Mouse (Mus musculus) forebrain, embryonic 15.5 days (tissue): ENCODE measurements around the gene Idua. TPM values are rescaled to one million over a fixed set of nuclear protein-coding genes. Genes with fewer than 3 reads are reported as not detected.

Experiments used
- ATAC-seq: fragments of 200-750 bp; cut with Nextera tagmentation; replicated peaks from 2 replicates; pipeline ENCODE4 v1.8.0; 2017; ENCODE audit warnings: mild to moderate bottlenecking, moderate TSS enrichment, moderate library complexity
- H3K27ac ChIP-seq: fragments of 300-500 bp; sonication (generic); replicated peaks from 2 replicates; pipeline ENCODE4 v1.5.1; 2015; ENCODE audit warnings: mild to moderate bottlenecking, inconsistent platforms
- H3K27me3 ChIP-seq: fragments of 300-500 bp; sonication (generic); 2 replicates; pipeline ENCODE4 v1.6.1; 2015; ENCODE audit warnings: inconsistent platforms
- H3K36me3 ChIP-seq: fragments of 300-500 bp; sonication (generic); 2 replicates; pipeline ENCODE4 v1.6.1; 2015; ENCODE audit warnings: mild to moderate bottlenecking, inconsistent platforms
- H3K4me1 ChIP-seq: fragments of 300-500 bp; sonication (generic); 2 replicates; pipeline ENCODE4 v1.6.1; 2015; ENCODE audit warnings: inconsistent platforms
- H3K4me2 ChIP-seq: fragments of 300-500 bp; sonication (generic); replicated peaks from 2 replicates; pipeline ENCODE4 v1.6.1; 2015; ENCODE audit warnings: mild to moderate bottlenecking, inconsistent platforms
- H3K4me3 ChIP-seq: fragments of 300-500 bp; sonication (generic); 2 replicates; pipeline ENCODE4 v1.5.1; 2015; ENCODE audit warnings: mild to moderate bottlenecking, inconsistent platforms
- H3K9ac ChIP-seq: fragments of 300-500 bp; sonication (generic); replicated peaks from 2 replicates; pipeline ENCODE4 v1.6.1; 2015; ENCODE audit warnings: mild to moderate bottlenecking, inconsistent platforms
- H3K9me3 ChIP-seq: fragments of 300-500 bp; sonication (generic); 2 replicates; pipeline ENCODE4 v1.6.1; 2016; ENCODE audit warnings: inconsistent platforms
- WGBS: fragments of 180-500 bp; shearing (Covaris S2); methylation state at CpG from one replicate; pipeline ENCODE4 v1.1.7; 2015; ENCODE audit warnings: mixed read lengths; 5-methylcytosine and 5-hydroxymethylcytosine counted together
- polyA plus RNA-seq: library from polyadenylated mRNA; unstranded; fragments of >200 nt; fragmentation: Nextera tagmentation; extraction: Ambion mirVana; gene quantifications from 2 replicates; pipeline ENCODE4 v1.2.1, GENCODE M21; 2015

The Idua gene
- polyA plus RNA-seq, 1 experiment from 2014 or later: 9.9 TPM

DNA sequence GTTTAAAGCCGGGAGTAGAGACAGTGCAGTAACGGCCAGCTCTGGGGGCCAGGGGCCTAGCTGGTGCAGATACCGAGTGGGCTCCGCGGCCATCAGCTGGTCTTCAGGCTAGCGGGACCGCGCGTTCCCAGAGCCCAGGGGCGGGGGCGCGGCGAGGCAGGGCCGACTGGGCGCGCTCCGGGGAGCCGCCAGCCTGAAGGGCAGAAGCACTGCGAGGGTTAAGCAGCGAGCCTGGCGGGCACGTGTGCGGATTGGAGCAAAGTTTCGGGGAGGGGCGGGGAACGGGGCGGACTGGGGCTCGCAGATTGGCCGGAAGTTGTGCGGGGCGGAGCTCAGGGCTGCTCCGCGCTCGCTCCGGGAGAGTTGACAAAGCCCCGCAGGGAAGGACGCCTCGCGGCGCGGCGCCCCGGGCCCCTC, 33.7 kb downstream of the Idua start:
- Histone ChIP-seq H3K4me1 (peaks cover 40% of the 10 kb centered on the region), H3K9me3 (no peaks in the 10 kb centered on the region), H3K27me3 (peaks cover 9% of the 10 kb centered on the region; the same call in 1 of the 2 replicates), H3K9ac (peak overlapping the region; percentile 33; the same call in 1 of the 2 replicates), H3K36me3 (no peaks in the 10 kb centered on the region), H3K27ac (no peak overlapping the region), H3K4me2 (peak overlapping the region; percentile 78), H3K4me3 (peak overlapping the region; percentile 66)
- peak; percentile 95 for ATAC-seq
- whole genome bisulfite sequencing: under 1% methylated on average over 42 of the region's 43 CpGs

GRCm38 (mm10) chr5:108694352-108695261, 34.5 kb downstream of the Idua start:
- H3K36me3 ChIP-seq: no peaks in the 10 kb centered on the region
- H3K9me3 ChIP-seq: no peaks in the 10 kb centered on the region
- H3K27me3 ChIP-seq: peaks cover 9% of the 10 kb centered on the region; the same call in 1 of the 2 replicates
- peak overlapping the region; percentile 42 for H3K9ac ChIP-seq
- H3K27ac ChIP-seq: no peak overlapping the region
- WGBS: 1% methylated on average over 71 of the region's 99 CpGs
- H3K4me1 ChIP-seq: peaks cover 35% of the 10 kb centered on the region
- peak overlapping the region; percentile 78 for H3K4me2 ChIP-seq
- ATAC-seq: peak; percentile 52
- peak overlapping the region; percentile 66 for H3K4me3 ChIP-seq

- no peaks in the 10 kb centered on the region for H3K36me3 ChIP-seq
- H3K4me1 ChIP-seq: peaks cover 35% of the 10 kb centered on the region
- no peak overlapping the region for H3K27ac ChIP-seq
- H3K9ac ChIP-seq: no peak overlapping the region
- no peak overlapping the region for H3K4me3 ChIP-seq
- 93% methylated on average over 11 of the region's 12 CpGs for WGBS
- H3K9me3 ChIP-seq: no peaks in the 10 kb centered on the region
- no peak overlapping the region for H3K4me2 ChIP-seq
- H3K27me3 ChIP-seq: peaks cover 9% of the 10 kb centered on the region; the same call in 1 of the 2 replicates
- no peak for ATAC-seq
Observed at GRCm38 (mm10) chr5:108695861-108696260, 35.7 kb downstream of the Idua start.

- WGBS: 79% methylated on average over 3 of the region's 3 CpGs
- Histone ChIP-seq H3K36me3 (no peaks in the 10 kb centered on the region), H3K4me2 (no peak overlapping the region), H3K9ac (no peak overlapping the region), H3K27ac (no peak overlapping the region), H3K4me1 (peaks cover 35% of the 10 kb centered on the region), H3K9me3 (no peaks in the 10 kb centered on the region), H3K27me3 (peaks cover 9% of the 10 kb centered on the region; the same call in 1 of the 2 replicates), H3K4me3 (no peak overlapping the region)
- no peak for ATAC-seq
Observed at GRCm38 (mm10) chr5:108696542-108696941, 36.4 kb downstream of the Idua start.

DNA sequence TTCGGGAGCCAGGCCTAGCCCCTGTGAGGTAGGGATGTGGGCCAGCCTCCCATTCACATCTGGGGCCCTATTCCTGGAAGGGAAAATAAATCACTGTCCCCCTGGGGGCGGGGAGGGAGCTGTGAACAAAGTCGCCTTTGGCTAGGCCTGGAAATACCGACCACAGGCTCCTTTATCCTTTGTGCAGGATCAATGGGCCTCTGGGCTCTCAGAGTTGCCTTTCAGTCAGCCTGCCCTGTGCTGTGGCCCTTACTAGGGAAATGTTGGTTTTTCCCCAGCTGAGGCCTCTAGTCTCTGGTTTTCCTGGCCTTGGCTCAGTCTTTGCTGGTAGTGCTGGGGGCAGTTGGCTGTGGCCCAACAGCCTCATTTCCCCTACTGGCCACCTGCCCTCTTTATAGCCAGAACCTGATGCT, 37.2 kb downstream of the Idua start:
- no peak for ATAC-seq
- 0 out of 2 replicates have a peak overlapping the region, but pooled peaks have one; percentile 4 for H3K27ac ChIP-seq
- H3K4me3 ChIP-seq: no peak overlapping the region
- no peaks in the 10 kb centered on the region for H3K9me3 ChIP-seq
- H3K4me2 ChIP-seq: no peak overlapping the region
- no peaks in the 10 kb centered on the region for H3K36me3 ChIP-seq
- 4% methylated on average over 4 of the region's 4 CpGs for WGBS
- H3K4me1 ChIP-seq: peaks cover 33% of the 10 kb centered on the region
- peaks cover 9% of the 10 kb centered on the region; the same call in 1 of the 2 replicates for H3K27me3 ChIP-seq
- H3K9ac ChIP-seq: no peak overlapping the region

DNA sequence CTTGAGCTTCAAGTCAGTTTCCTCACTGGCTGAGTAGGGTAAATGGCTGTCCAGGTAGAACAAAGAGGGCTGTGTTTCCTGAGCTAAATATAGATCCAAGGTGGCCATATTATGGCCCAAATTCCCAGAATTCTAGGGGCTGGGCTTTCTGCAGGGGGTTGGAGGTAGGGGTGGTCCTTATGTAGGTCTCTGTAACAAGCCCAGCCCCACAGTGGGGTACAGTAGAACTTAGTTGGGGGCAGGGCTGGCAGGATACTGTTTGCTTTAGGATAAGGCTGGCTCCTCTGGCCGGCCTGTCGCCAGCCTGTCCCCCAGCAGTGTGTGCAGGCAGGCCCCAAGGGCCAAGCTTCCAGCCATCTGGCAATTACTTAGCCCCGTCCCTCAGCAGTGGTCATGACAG, 40.2 kb downstream of the Idua start:
- no peak overlapping the region for H3K4me3 ChIP-seq
- H3K9ac ChIP-seq: no peak overlapping the region
- peaks cover 15% of the 10 kb centered on the region for H3K4me1 ChIP-seq
- H3K4me2 ChIP-seq: no peak overlapping the region
- 73% methylated on average over 3 of the region's 3 CpGs for whole genome bisulfite sequencing
- no peaks in the 10 kb centered on the region for H3K9me3 ChIP-seq
- no peaks in the 10 kb centered on the region for H3K27me3 ChIP-seq
- no peak overlapping the region for H3K27ac ChIP-seq
- H3K36me3 ChIP-seq: no peaks in the 10 kb centered on the region
- no peak for ATAC-seq

GRCm38 (mm10) chr5:108701341-108702021, 41.4 kb downstream of the Idua start:
- no peak for ATAC-seq
- 68% methylated on average over 10 of the region's 10 CpGs for WGBS
- no peak overlapping the region for H3K4me2 ChIP-seq

DNA sequence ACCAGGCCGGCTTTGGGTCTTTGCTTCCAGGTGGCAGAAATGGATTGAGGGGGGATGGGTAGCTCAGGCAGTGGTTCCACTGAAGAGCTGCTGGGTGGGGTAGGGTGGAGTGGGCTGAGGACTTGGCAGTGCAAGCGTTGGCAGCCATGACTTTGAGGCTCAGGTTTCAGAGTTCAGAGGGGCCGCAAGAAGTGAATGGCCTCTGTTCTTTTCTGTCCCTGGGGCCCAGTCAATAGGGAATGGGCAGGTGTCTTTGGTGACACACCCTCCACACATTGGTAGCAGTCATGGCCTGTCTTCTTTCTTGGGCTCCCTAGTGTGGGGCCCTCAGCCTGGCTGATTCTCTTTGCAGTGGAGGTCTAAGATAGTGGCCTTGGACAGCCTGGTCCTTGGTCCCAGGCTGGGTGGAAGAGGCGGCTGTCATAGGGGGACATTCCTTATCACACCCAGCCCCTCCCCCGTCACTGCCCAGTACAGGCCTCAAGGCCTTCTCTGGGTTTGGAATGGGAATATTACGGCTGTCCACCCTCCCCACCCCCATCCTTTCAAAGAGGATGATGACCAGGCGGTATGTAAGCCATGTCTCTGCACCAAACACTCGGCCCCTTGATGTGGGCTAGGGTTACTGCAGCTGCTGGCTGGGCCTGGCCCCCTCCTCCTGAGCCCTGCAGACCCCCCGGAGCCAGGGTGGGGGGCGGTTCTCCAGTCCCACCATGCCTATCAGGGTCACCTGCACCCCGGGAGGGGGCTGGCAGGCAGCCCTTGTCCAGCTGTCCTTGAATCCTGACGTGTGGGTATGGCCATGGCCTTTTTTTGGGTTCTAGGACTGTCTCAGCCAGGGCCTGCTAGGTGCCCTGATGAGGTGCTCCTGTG, 43.9 kb downstream of the Idua start:
- no peak for ATAC-seq
- H3K9ac ChIP-seq: no peak overlapping the region
- no peak overlapping the region for H3K27ac ChIP-seq
- WGBS: 86% methylated on average over 12 of the region's 12 CpGs
- no peaks in the 10 kb centered on the region for H3K4me1 ChIP-seq
- no peaks in the 10 kb centered on the region for H3K36me3 ChIP-seq
- H3K27me3 ChIP-seq: no peaks in the 10 kb centered on the region
- H3K4me2 ChIP-seq: no peak overlapping the region
- no peaks in the 10 kb centered on the region for H3K9me3 ChIP-seq
- no peak overlapping the region for H3K4me3 ChIP-seq

More at GRCm38 (mm10) chr5:108701341-108702021, 41.4 kb downstream of the Idua start:
- Histone ChIP-seq H3K4me3 (no peak overlapping the region), H3K4me1 (peaks cover 12% of the 10 kb centered on the region), H3K27ac (no peak overlapping the region), H3K9me3 (no peaks in the 10 kb centered on the region), H3K36me3 (no peaks in the 10 kb centered on the region), H3K27me3 (no peaks in the 10 kb centered on the region), H3K9ac (no peak overlapping the region)

DNA sequence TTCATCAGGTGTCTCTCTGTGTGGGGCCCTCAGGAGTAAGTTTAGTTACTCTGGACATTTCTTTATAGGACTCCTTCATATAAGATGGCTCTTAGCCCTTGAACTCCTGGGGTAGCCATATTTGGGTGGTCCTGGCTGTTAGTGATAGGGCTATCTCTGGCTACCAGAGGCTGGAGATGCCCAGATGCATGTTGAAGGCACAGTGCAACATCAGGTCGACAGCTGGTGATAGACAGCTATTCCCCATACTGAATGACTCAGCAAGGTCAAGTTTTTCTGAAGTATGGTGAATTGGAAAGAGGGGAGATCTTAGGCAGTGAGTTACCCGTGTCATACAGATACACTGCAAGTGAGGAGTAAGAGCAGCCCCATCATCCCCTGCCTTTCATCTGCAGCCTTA, 47.6 kb downstream of the Idua start:
- WGBS: 86% methylated on average over 2 of the region's 2 CpGs
- Histone ChIP-seq H3K4me1 (no peaks in the 10 kb centered on the region), H3K27ac (no peak overlapping the region), H3K27me3 (no peaks in the 10 kb centered on the region), H3K9ac (no peak overlapping the region), H3K4me3 (no peak overlapping the region), H3K4me2 (no peak overlapping the region), H3K36me3 (no peaks in the 10 kb centered on the region), H3K9me3 (no peaks in the 10 kb centered on the region)
- no peak for ATAC-seq

DNA sequence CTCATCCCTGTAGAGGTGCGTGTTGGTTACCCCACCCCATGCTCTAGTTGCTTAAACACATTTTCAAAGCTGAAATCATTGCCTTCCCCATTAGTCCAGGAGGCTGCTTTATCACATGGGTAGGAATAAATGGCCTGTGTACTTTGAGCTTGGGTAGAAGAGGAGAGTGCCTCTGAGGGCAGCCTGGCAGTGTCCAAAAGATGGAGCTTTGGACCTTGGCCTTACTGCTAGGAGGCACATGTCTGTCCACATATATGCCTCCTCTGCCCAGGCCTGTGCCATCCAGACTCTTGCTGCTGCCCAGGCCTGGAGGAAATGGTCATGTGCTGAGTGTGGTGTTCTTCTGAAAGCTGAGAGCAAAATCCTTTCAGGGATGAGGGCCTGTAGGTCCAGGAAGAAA, 48.3 kb downstream of the Idua start:
- no peaks in the 10 kb centered on the region for H3K36me3 ChIP-seq
- 97% methylated on average over 1 of the region's 1 CpGs for WGBS
- H3K4me3 ChIP-seq: no peak overlapping the region
- no peak for ATAC-seq
- no peak overlapping the region for H3K4me2 ChIP-seq
- no peak overlapping the region for H3K27ac ChIP-seq
- H3K9ac ChIP-seq: no peak overlapping the region
- no peaks in the 10 kb centered on the region for H3K27me3 ChIP-seq
- no peaks in the 10 kb centered on the region for H3K9me3 ChIP-seq
- H3K4me1 ChIP-seq: no peaks in the 10 kb centered on the region

GRCm38 (mm10) chr5:108708981-108709731, 49.0 kb downstream of the Idua start:
- WGBS: 69% methylated on average over 6 of the region's 6 CpGs
- Histone ChIP-seq H3K27ac (no peak overlapping the region), H3K9ac (no peak overlapping the region), H3K4me2 (no peak overlapping the region), H3K4me1 (peaks cover 3% of the 10 kb centered on the region; the same call in 1 of the 2 replicates), H3K9me3 (no peaks in the 10 kb centered on the region), H3K27me3 (no peaks in the 10 kb centered on the region), H3K36me3 (no peaks in the 10 kb centered on the region), H3K4me3 (no peak overlapping the region)
- no peak for ATAC-seq
